Mouse (Mus musculus): ENCODE measurements at regions not wholly inside any gene's neighbourhood (a gene's known extent, or its start where the extent isn't known, plus 50 kb on each side); places are given as distances from the start of the nearest gene placed in this dataset.

GRCm38 (mm10) chr19:60055121-60055874 is 111.8 kb upstream of the Rab11fip2 start:
- intact Hi-C loops (cut with DNase I), result no loop called here
- DNase-seq (ENCODE audit: low spot score in 2 of 2), result no peak

- DNase-seq (ENCODE audit: low spot score in 2 of 2), result no peak
- intact Hi-C loops (cut with DNase I), result no loop called here
Observed at GRCm38 (mm10) chr19:60051151-60051550, 107.7 kb upstream of the Rab11fip2 start.

- DNase-seq (ENCODE audit: low spot score in 2 of 2), result no peak
- intact Hi-C loops (cut with DNase I), result no loop called here
Observed at GRCm38 (mm10) chr19:60040721-60041120, 97.3 kb upstream of the Rab11fip2 start.

- intact Hi-C loops (cut with DNase I), result no loop called here
- no peak for DNase-seq (ENCODE audit: low spot score in 2 of 2)
Observed at GRCm38 (mm10) chr19:60032667-60033066, 89.2 kb upstream of the Rab11fip2 start.

- no peak for DNase-seq (ENCODE audit: low spot score in 2 of 2)
- intact Hi-C loops (cut with DNase I), result no loop called here
Observed at GRCm38 (mm10) chr19:60030212-60030788, 86.8 kb upstream of the Rab11fip2 start.

- DNase-seq (ENCODE audit: low spot score in 2 of 2), result no peak
- intact Hi-C loops (cut with DNase I), result no loop called here
Observed at GRCm38 (mm10) chr19:60029720-60030119, 86.3 kb upstream of the Rab11fip2 start.

GRCm38 (mm10) chr19:60015614-60016300 is 72.3 kb upstream of the Rab11fip2 start:
- DNase-seq (ENCODE audit: low spot score in 2 of 2), result no peak
- intact Hi-C loops (cut with DNase I), result no loop called here

- intact Hi-C loops (cut with DNase I), result no loop called here
- peak in 1 of 2 experiments; percentile 14 for DNase-seq (ENCODE audit: low spot score in 2 of 2)
Observed at GRCm38 (mm10) chr19:59995557-59995956, 52.1 kb upstream of the Rab11fip2 start.

Measured in left cerebral cortex, postnatal 14 days (tissue).